Mouse (Mus musculus): ENCODE measurements around the gene Ogt. TPM values are rescaled to one million over a fixed set of nuclear protein-coding genes. Genes with fewer than 3 reads are reported as not detected.

Ogt gene
- total RNA-seq, 2 experiments from 2014 or later, result 57.1 to 62.2 TPM

GRCm38 (mm10) chrX:101733828-101734319 lies 94.0 kb downstream of the Ogt start, which contains the start of gene Cxcr3:
Gene Cxcr3, minus strand, starts transcription at chrX:101734269.
- intact Hi-C loops (cut with DNase I), result no loop called here
- DNase-seq, result peak; percentile 29 to 36

Other genes with a start within 250 kb of the Ogt start
- 10 to 100 TPM; 13.7 to 18.2 TPM for gene Zmym3, start 219.2 kb upstream of the Ogt start, total RNA-seq (2021)
- 10 to 100 TPM; 63.9 to 78.2 TPM for gene Nono, start 210.7 kb upstream of the Ogt start, total RNA-seq (2021)
- gene Itgb1bp2, start 191.0 kb upstream of the Ogt start, total RNA-seq (2021), result 100 to 1,000 TPM; 184 to 237 TPM
- gene Taf1, start 107.3 kb upstream of the Ogt start, total RNA-seq (2021), result 10 to 100 TPM; 14.6 to 19.2 TPM
- gene Cxcr3, start 94.2 kb downstream of the Ogt start, total RNA-seq (2021), result under 1 TPM in 1 of 2 experiments, not detected in 1; 0.24 TPM
- gene Gm4779, start 154.4 kb downstream of the Ogt start, total RNA-seq (2021), result not detected
- not detected for gene 8030474K03Rik, start 154.6 kb downstream of the Ogt start, total RNA-seq (2021)
- gene Nhsl2, start 209.3 kb downstream of the Ogt start, total RNA-seq (2021), result 1 to 10 TPM; 4.5 to 5.2 TPM

All from heart, postnatal 36 days (tissue).